Mouse (Mus musculus) intestine, embryonic 14.5 days (tissue): Measurements from ENCODE around the gene Aars. TPM values are rescaled to one million over a fixed set of nuclear protein-coding genes. Genes with fewer than 3 reads are reported as not detected.
"Not testable (repeated sequence)": the region's sequence is repeated elsewhere in the genome, so short reads cannot be mapped to it uniquely, and the experiment has no call there.

Experiments
- ATAC-seq: fragments of 200-750 bp; cut with Nextera tagmentation; replicated peaks from 2 replicates; pipeline ENCODE4 v1.8.0; 2017; ENCODE audit warnings: low read depth, moderate number of reproducible peaks, moderate TSS enrichment, moderate library complexity; ENCODE audit not compliant: low FRiP score, low TSS enrichment
- DNase-seq: peaks from one replicate; pipeline ENCODE4 v3.0.0-alpha.2; 2018; ENCODE audit warnings: low spot score
- H3K27ac ChIP-seq: fragments of 300-500 bp; sonication (generic); 2 replicates; pipeline ENCODE4 v1.5.1; 2014; ENCODE audit warnings: low read depth, mild to moderate bottlenecking, control low read depth
- H3K27me3 ChIP-seq: fragments of 300-500 bp; sonication (generic); replicated peaks from 2 replicates; pipeline ENCODE4 v1.6.1; 2014; ENCODE audit warnings: low read length, control low read depth; ENCODE audit not compliant: control insufficient read depth, insufficient read depth
- H3K36me3 ChIP-seq: fragments of 300-500 bp; sonication (generic); 2 replicates; pipeline ENCODE4 v1.6.1; 2014; ENCODE audit warnings: low read length, control low read depth; ENCODE audit not compliant: control insufficient read depth, insufficient read depth
- H3K4me1 ChIP-seq: fragments of 300-500 bp; sonication (generic); replicated peaks from 2 replicates; pipeline ENCODE4 v1.6.1; 2014; ENCODE audit warnings: low read length, control low read depth, mixed read lengths; ENCODE audit not compliant: control insufficient read depth, insufficient read depth
- H3K4me2 ChIP-seq: fragments of 300-500 bp; sonication (generic); 2 replicates; pipeline ENCODE4 v1.6.1; 2014; ENCODE audit warnings: low read length
- H3K4me3 ChIP-seq: fragments of 300-500 bp; sonication (generic); 2 replicates; pipeline ENCODE4 v1.5.1; 2014; ENCODE audit warnings: low read depth, low read length, control low read depth, mixed read lengths
- H3K9ac ChIP-seq: fragments of 300-500 bp; sonication (generic); 2 replicates; pipeline ENCODE4 v1.6.1; 2014; ENCODE audit warnings: mild to moderate bottlenecking, low read length
- H3K9me3 ChIP-seq: fragments of 300-500 bp; sonication (generic); 2 replicates; pipeline ENCODE4 v1.6.1; 2016; ENCODE audit warnings: low read length, control low read depth; ENCODE audit not compliant: control insufficient read depth
- WGBS: fragments of 180-500 bp; shearing (Covaris S2); extraction: QIAGEN DNeasy Blood & Tissue Kit; methylation state at CpG from one replicate; pipeline ENCODE4 v1.1.7; 2014; 5-methylcytosine and 5-hydroxymethylcytosine counted together
- microRNA-seq: library from miRNA; unstranded; fragments of <30 nt; microRNA quantifications from one replicate; pipeline ENCODE4, GENCODE M21; 2016
- polyA plus RNA-seq: library from polyadenylated mRNA; unstranded; fragments of >200 nt; fragmentation: Nextera tagmentation; extraction: Ambion mirVana; gene quantifications from 2 replicates; pipeline ENCODE4 v1.2.1, GENCODE M21; 2014

Gene Aars
- polyA plus RNA-seq, 1 experiment from 2014 or later: 52.7 TPM

DNA sequence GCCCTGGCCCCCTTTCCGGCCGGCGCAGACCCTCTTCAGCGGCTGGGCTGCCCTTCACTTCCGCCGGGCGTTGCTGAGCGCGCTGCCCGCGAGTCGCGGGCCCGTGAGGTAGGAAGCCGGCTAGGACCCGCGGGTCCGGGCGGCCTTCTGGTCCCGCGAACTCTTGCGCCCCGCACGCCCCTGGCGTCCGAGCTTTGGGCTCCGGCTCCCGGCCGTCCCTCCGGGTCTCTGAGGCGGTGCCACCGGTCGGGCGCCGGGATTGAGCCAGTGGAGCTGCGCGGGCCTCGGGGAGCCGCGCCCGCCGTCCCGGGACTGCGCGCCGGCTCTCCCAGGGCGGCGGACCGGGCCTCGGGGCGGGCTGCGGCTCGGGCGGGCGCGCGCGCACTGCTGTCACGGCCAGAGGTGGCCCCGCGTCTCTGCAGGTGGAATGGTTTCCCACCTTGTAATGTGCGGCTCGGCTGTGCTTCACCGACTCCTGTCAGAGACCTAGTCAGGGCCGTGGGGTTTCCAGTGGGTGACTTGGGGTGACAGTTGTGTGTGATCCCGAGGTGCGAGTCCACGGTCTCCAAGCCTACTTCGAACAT is 61.9 kb downstream of the Aars start:
- ATAC-seq: peak; percentile 67

More for the DNA sequence above, 61.9 kb downstream of the Aars start:
- Histone ChIP-seq H3K4me1 (peaks cover 11% of the 10 kb centered on the region), H3K4me2 (peak overlapping the region; percentile 57), H3K4me3 (peak overlapping the region; percentile 61), H3K9ac (peak overlapping the region; percentile 51)
- H3K36me3 ChIP-seq, H3K27ac ChIP-seq, H3K9me3 ChIP-seq, H3K27me3 ChIP-seq: not testable (repeated sequence)
- under 1% methylated on average over 56 of the region's 69 CpGs for WGBS
- peak; percentile 69 for DNase-seq

Small RNA genes within 50 kb of the gene (microRNA-seq; reads per million reads assigned to microRNA genes)
- gene Gm24103 (not detected), gene Mir3473d (0.42 reads per million)

Other genes starting within 250 kb of the Aars start
- gene Il34, start 227.2 kb upstream of the Aars start, polyA plus RNA-seq: 1.2 and 1.5 TPM in 2 replicates
- 66.0 and 72.3 TPM in 2 replicates for gene Cog4, start 186.5 kb upstream of the Aars start, polyA plus RNA-seq
- gene Sf3b3, start 186.4 kb upstream of the Aars start, polyA plus RNA-seq: 149 and 176 TPM in 2 replicates
- 8.2 and 9.6 TPM in 2 replicates for gene Fuk, start 130.7 kb upstream of the Aars start, polyA plus RNA-seq
- 11.6 and 13.4 TPM in 2 replicates for gene St3gal2, start 113.2 kb upstream of the Aars start, polyA plus RNA-seq
- gene Ddx19a, start 35.3 kb upstream of the Aars start, polyA plus RNA-seq: 19.8 and 20.4 TPM in 2 replicates
- gene Ddx19b, start 1.4 kb upstream of the Aars start, polyA plus RNA-seq: 7.0 and 7.3 TPM in 2 replicates
- gene Exosc6, start 23.2 kb downstream of the Aars start, polyA plus RNA-seq: 27.7 and 34.5 TPM in 2 replicates
- not detected in 2 replicates for gene Clec18a, start 59.3 kb downstream of the Aars start, polyA plus RNA-seq
- 6.3 and 7.1 TPM in 2 replicates for gene Pdpr, start 61.5 kb downstream of the Aars start, polyA plus RNA-seq
- gene Glg1, start 226.1 kb downstream of the Aars start, polyA plus RNA-seq: 90.0 and 91.8 TPM in 2 replicates